Mouse (Mus musculus) cerebellum, adult (tissue): ENCODE measurements around the gene Fkbp1a.

ENCODE experiments used
- ATAC-seq: cut with Nextera tagmentation; 2 replicates; pipeline ENCODE4 v1.9.2; 2017; ENCODE audit warnings: mild to moderate bottlenecking, moderate library complexity, mixed read lengths; ENCODE audit not compliant: insufficient number of reproducible peaks, low FRiP score, low TSS enrichment

Fkbp1a gene

DNA sequence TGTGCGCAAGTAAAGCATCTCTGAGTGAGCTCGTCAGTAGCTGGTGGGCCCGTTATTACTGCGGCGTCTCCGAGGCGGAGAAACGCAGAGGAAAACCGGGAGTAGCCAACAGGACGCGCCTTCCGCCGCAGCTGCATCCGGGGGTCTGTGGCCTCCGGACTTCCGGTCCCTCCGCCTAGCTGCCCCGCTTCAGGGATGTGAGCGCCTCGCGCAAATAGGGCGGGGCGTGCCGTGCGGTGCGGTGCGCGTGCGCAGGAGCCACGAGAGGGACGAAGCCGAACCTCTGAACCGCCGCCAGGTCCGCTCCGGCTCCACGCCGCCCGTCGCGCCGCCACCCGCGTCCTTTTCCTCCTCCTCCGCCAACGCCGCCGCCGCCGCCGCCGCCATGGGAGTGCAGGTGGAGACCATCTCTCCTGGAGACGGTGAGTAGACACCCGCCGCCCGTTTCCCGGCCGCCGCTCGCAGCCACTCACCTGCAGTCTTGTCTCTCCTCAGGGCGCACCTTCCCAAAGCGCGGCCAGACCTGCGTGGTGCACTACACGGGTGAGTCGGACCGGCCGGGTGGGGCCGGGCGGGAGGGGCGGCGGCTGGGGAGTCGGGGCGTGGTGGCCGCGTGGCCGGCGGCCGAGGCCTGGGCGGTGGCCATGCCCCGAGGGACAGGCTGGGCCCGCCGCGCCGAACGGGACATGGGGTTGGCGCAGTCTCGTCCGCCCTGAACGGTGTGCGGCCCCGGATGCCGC lies at the start of gene Fkbp1a:
TSS of gene Fkbp1a (plus strand) at position 161 of the 740 bp plus-strand sequence.
- ATAC-seq, result peak; percentile 92

DNA sequence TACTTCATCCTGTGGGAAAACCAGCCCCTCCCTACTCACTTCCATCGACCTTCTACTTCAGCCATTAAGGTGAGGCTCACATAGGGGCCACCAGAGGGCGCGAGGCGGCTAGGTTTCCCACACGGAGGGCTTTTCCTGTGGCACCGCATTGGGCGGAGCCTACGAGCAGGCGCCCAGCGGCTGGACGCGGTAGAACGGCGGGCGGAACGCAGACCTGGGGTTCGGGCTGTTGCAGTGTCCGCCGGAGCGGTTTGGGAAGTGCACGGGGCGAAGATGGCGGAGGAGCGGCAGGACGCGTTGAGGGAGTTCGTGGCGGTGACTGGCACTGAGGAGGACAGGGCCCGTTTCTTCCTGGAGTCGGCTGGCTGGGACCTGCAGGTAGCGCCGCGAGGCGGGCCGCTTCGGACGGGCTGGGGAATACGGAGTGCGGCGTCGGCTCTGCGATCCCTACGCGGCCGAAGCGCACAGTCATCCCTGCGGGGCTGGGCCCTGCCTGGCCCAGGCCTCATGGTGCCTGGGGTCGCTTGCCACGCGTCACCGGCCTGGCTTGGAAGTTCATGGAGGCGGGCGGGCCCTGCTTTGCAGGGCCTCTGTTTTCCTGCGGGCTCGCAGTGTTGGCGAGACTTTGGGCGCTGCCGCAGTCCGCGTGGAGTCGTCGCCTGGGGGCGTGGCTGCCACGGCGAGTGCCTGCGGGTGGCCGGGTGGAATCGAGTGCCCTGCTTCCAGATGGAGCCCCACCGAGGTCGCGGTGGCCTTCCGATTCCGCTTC lies 48.1 kb upstream of the Fkbp1a start, which contains the start of gene Nsfl1c:
TSS of gene Nsfl1c (plus strand) at position 148 of the 769 bp plus-strand sequence.
- peak; percentile 97 for ATAC-seq

DNA sequence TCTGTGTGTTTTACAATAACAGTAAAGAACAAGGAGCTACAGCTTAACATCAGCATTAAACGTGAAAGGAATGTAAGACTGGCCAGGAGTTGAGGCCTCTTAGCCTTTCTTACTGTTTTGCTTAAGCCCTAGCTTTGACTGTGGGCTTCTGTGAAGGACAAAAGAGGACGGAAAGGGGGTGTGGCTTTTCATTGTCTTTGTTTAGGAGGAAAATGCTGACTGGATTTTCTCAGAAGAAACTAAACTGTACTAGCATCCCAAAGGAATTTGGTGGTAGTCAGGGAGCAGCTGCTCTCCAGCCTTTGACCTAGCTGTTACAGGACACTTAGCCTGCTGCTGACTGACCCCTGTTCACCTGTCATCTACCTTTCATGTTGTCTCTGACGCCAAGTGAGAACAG lies 43.9 kb upstream of the Fkbp1a start:
- ATAC-seq, result no peak

DNA sequence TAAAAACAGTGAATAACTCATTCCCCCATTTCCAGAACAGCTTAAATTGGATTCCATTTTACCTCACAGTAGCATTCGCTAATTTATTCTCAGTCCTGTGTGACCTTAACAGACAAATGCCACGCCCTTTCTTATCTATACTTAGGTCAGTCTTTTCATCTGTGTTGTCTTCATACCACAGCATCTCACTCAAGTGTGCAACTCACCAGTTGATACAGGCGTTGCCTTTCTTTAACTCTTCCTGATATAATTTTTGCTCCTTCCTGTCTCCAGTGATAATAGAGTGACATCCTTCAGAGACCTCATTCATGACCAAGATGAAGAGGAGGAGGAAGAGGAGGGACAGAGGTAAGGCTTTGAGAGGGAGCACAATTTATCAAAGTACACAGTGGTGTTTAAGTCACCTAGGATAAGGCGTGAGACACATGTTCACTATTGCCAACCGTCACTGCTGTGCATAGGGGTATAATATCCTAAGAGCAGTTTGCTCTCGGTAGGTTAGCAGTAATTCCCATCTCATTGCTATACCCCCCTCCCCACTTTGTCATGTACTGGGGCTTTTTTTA lies 41.8 kb upstream of the Fkbp1a start:
- ATAC-seq, result no peak

DNA sequence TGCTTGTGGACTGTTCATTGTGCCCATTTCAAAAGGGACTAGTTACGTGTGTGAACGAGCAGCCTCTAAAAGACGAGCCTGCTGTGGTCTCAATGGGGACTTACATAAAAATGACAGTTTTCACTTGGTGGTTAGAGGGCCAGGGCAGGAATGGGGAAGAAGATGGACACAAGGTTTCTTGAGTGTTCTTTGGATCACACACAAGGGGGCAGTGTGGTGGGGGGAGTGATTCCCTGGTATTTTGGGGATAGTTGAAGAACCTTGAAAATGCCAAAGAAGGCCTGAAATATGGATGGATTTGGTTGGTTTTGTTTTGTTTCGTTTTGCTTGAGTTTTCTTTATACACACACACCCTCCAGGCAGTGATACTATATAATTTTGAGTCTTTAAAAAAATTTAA lies 38.1 kb upstream of the Fkbp1a start:
- ATAC-seq, result no peak

DNA sequence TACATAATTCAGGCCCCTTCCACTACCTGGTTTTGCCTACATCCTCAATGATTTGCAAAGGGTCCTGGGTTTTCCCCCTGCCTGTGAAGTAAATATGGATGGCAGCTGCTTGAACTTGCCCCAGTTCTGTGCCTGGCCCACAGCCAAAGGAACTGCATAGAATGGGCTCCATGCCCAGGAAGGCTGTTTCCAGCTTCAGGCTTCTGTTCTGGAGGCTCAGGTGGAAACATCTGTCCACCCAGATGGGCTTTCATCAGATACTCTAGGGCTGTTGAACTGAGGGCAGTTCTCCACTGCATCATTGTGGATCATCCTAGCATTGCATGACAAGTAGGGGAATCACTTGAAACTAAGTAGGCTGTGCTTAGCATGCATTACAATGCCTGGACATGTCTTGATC lies 30.1 kb upstream of the Fkbp1a start:
- no peak for ATAC-seq

DNA sequence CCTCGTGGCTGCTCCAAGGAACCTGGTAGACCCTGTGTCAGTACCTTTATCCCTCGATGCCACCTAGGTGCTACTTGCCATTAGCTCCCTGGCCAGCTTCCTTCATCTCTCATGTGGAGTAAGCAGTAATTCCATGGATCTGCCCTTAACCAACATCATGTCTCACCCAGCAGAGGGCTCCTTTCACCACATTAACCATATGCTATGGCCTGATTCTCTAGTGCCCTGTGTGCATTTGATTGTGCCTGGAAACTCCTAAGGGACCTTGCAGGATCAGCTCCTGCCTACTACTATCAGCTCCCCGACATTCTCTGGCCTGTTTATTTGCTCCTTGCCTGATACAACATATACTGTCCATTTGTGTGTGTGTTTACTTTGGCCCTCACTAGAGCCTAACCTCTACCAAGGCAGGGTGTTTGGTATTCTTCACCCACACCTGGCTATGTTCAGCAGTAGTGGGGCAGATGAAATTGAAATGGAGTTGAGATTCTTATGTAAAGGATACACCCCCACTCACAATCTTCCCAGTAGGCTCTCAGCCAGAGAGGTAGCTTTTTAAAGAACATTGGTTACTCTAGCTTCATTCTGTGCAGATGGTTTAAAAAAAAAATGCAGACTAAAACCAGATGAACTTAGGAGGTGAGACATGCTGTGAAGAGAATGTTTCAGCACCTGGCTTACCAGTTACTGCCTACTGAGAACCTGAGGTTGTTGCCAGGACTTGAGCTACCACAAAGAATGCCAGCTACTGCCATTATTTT lies 28.6 kb upstream of the Fkbp1a start:
- no peak for ATAC-seq

DNA sequence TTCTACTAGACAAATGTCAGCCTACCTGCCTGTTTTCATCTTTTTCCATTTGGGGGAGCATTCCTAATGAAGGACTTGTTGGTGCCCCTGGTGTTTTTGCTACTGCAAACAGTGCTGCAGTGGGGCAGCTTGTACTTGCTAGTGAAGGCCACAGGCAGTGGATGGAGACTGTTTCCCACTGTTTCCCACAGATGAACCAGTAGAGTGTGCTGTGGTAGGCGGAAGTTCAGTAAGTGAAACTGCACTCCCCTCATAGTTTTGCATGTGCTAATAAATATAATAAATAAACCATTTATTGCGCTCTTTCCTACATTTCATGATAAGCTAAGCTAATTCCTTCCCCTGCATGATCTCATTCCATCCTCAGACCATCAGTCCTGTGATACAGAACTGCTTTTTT lies 23.3 kb upstream of the Fkbp1a start:
- ATAC-seq, result no peak

DNA sequence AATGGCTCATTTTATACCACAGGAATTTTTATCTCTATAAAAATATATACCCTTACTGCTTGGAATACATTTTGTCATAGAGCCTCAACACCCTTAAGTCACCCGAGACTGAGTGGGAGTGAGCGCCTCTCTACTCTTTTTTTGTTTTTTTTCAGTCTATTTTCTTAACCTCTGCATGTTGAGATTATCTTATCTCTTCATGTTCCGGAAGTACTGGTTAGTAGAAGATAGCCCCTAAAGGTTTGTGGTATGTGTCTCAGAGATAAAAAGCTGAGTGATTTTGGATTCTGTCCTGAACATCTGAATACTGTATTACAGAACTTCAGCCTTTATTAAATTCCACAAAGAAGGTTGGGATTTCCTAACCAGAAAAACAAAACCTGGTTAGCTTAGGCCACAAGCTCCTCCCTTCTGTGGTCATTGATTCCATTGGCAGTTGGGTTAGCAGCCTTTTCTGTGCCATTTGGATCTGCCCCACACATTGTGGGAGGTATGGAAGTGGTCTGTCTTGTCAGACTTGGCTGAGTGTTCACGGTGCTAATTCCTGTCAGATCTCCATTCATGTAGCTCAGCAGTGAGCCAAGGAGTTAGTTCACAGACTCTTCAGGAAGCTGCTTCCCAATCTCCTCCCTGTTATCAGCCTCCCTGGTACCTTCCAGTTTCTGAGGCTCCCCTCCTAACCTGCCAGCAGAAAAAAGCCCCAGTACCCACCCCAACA lies 17.8 kb upstream of the Fkbp1a start:
- no peak for ATAC-seq

DNA sequence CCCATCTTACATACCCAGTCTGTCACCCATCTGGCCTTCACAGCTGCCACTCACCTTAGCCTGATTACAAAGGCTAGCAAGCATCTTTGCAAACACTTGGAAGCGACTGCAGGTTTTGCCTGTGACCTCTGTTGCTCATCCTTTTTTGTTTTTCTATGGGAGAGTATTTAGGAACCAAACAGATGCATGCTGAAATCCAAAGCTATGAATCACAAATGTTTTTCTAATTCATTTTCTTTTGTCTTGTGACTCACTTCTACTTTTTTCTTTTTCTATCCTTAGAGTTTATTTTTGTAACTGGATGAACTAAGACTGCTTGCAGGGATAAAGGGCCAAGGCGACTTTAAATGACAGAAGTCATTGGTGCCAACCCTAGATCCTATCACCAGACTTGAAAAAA lies 16.8 kb upstream of the Fkbp1a start:
- no peak for ATAC-seq

DNA sequence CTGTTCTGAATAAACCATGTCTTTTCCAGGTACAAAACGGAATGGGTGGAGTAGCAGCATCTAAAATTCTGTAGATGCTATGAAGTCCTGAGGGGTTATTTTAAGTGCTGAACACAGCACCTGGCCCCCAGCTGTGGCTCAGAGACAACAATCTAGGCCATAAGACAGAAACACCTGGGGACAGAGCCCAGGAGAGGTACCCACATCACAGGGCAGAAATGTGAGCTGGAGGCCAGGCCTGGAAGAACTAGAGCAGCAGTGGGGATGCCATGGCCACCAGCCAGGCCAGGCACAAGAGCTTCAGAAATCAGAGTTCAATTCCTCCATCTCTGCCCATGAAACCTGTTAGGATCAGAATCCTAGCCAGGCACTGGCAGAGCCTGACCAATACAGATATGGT lies 14.2 kb upstream of the Fkbp1a start:
- no peak for ATAC-seq

DNA sequence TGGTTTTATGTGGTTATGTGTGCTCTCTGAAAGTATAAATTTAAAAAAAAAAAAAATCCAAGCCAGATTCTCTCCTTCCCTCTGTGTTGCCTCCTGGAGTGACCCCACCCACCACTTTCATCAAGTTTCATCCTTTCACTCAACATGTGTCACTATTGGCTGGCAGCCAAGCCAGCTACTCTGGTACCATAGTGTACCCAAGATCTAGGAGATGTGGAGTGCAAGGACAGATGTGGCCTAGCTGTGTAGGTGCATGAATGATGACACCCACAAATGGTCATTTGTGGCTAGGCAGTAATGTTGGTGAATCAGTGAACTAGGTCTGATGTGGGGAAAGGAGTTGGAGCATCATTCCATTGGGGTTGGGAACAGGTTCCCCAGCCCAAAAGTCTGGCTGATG lies 13.1 kb upstream of the Fkbp1a start:
- no peak for ATAC-seq

DNA sequence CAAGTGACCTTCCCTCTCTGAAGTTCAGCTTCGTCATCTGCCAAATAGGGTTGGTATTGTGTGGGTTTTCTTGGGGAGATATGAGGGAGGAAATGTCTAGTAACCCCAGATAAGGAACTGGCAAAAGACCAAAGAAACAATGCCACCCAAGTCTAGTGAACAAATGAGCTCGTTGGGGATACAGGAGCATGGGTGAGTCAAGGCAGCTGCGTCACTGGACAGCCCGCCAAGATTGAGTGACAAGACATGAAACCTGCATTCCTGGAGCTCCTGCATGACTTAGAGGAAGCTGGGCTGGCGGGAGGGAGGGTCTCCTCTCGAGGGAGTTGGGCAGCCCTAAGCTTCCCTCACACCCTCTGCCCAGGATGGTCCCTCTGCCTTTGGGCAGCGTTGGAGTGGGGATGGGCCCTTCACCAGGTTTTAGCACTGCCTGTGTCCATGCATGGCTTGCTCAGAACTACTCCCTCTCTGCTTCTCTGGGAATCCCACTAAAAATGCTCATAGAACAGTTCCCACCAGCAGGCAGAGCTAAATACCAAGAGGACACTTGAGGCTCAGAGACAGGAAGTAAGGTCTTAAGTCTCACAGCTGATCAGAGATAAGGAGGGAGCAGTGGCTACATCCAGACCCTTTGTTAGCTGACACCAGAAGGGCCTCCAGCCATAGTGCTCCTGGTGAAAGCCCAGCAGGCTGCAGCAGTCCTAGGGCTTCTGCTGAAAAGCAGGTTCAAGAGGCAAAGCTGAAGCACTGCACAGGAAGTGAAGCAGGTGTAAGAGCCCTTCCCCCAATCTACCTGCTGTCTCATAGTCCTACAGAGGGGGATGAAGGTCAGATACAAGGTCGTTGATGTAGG lies 11.7 kb upstream of the Fkbp1a start:
- ATAC-seq, result no peak

DNA sequence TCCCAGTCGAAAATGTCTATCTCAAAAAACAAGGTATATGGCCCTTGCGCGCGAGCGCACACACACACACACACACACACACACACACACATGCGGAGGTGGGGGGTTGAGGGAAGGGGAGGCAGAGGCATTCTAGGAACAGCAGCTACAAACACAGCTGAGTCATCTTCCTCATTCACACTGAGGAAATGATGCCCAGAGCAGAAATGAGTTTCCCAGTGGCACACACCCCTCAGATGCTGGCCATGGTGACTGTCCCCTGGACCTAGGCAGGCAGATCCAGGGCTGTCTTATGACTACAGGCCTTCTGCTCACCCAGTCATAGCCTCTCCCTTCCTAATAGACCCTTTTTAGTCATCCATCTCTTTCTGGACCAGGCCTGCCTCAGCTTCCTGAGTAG lies 8.7 kb upstream of the Fkbp1a start:
- ATAC-seq, result no peak

DNA sequence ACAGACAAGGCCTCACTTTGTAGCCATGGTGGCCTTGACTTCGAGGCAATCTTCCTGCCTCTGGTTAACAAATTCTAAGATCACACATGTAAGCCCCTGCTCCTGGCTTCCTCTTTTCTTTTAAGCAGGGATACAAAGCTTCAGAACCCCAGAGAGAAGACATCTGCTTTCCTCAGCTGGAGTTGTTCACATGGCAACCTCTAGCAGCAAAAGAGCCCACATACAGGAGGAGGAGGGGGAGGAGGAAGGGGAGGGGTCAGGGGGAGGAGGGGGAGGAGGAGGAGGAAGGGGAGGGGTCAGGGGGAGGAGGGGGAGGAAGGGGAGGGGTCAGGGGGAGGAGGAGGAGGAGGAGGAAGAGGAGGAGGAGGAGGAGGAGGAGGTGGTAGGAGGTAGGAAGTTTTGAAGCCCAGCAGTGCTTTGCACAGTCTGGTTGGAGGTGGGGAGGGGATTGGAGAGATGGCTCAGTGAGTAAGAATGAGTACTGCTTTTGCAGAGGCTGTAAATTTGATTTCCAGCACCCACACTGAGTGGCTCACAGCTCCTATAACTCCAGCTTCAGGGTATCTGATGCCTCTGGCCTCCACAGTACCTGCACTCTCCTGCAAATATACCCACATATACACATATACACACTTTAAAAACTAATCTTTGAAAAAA lies 6.2 kb upstream of the Fkbp1a start:
- no peak for ATAC-seq

DNA sequence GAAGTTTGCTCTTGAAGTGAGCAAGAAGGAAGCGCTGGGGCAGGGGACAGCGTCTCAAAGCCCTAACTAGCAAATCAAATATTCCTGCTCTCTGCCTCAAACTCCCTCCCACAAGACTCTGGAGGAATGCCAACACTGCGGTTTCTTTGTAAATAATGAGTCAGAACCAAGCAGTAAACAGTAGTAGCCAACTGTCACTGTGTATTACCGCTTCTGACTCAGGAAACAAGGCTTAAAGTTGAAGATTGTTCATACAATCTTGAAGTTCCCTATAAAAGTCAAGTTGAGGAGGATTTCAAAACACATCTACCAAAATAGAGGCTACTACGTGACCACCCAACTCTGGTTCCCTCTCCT lies 5.7 kb upstream of the Fkbp1a start:
- ATAC-seq, result no peak

DNA sequence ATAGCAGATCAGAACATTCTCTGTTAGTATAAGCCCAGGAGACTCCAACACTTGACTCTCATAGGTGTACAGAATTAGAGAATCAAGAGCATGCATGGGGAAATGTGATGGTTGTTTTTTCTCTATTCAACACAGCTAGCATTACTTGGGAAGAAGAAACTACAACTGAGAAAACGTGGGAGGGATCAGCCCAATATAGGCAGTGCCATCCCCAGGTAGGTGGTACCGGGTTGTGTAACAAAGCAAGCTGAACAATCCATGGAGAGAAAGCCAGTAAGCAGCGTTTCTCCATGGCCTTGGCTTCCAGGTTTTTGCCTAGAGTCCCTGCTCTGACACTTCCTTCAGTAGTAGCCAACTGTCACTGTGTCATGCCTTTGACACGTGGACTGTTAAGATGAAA lies 3.6 kb upstream of the Fkbp1a start:
- no peak for ATAC-seq

DNA sequence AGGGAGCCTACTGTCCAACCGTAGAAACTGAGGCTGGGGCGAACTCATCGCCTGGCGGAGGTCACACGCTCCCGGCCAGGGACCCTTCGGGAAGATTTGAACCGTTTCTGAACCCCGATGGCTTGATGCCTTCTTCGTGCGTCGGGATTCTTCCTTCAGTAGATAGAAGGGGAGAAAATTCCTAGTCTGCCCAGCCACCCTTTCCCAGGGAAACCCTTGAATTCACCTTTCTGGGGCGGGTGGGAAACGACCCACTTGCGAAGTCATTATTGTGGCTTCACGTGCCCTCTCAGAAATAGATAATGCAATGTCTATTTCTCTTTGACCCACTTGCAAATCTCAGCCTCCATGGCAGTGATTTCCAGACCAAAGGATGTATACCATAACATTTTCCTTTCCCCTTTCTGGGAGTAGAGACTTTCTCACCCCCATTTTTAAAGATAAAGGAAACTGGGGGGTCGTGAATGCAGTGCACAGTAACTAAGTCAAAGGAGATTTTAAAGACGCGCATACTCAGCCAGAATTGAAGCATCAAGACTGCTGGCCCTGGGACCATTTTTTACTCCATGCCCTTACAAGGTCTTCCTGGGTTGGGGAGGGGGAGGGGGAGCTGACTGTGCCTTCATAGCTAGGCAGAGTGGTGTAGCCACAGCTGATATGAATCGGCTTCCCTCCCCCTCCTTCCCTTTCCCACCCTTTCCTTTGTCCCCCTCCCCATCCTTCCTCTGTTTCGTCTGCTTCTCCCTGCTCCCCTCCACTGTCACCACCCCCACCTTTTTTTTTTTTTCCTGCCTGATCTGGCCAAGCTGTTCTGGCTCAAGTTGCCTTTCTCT lies 996 bp downstream of the Fkbp1a start:
- no peak; the same call in 1 of the 2 replicates for ATAC-seq
